19 mouse cellular contexts compared by ENCODE assay signal in genomic region chr3:68491516-68491915, GRCm38 (mm10).
DNase-seq lines count a peak whose midpoint lies in the region; ATAC-seq and TF ChIP-seq lines count a peak whose summit lies in the region.
"Had no signal": no experiment of that assay in that cellular context is flagged by ENCODE, and none has a peak within 500 bp of the region (broad histone marks: within the 10 kb centered on the region; RNA-seq: fewer than 3 reads in every experiment).

No protein-coding gene starts in this region.

- peak overlapping the region; percentile 95 for H3K27ac ChIP-seq in heart, embryonic 10.5 days
- peak overlapping the region; percentile 98; the same call in 1 of the 2 replicates for H3K27ac ChIP-seq in kidney, embryonic 16.5 days (ENCODE audit: low read length)
- 0 out of 2 replicates have a peak overlapping the region, but pooled peaks have one; percentile 94 for H3K27ac ChIP-seq in limb, embryonic 10.5 days
- H3K27ac ChIP-seq: hindbrain, embryonic 14.5 days; midbrain, embryonic 10.5 days; neural tube, embryonic 12.5 days had no signal

- no peak overlapping the region for H3K4me3 ChIP-seq in heart, embryonic 10.5 days
- H3K4me3 ChIP-seq in kidney, embryonic 16.5 days (ENCODE audit: low read length), result no peak overlapping the region
- H3K4me3 ChIP-seq in E14TG2a.4 (replicated peaks; ENCODE audit: low read length), result peak overlapping the region; percentile 96
- no peak overlapping the region for H3K4me3 ChIP-seq in limb, embryonic 10.5 days
- H3K4me3 ChIP-seq: midbrain, embryonic 10.5 days; neural tube, embryonic 12.5 days had no signal

- H3K4me2 ChIP-seq in kidney, embryonic 16.5 days (replicated peaks; ENCODE audit: low read depth, low read length), result no peak overlapping the region
- H3K4me2 ChIP-seq: hindbrain, embryonic 14.5 days; liver, embryonic 11.5 days; neural tube, embryonic 12.5 days had no signal

- 68% methylated on average over 6 of the region's 6 CpGs for WGBS in heart, embryonic 10.5 days
- 44% methylated on average over 6 of the region's 6 CpGs for WGBS in kidney, embryonic 16.5 days
- WGBS in limb, embryonic 10.5 days, result 55% methylated on average over 6 of the region's 6 CpGs

- no peaks in the 10 kb centered on the region for H3K27me3 ChIP-seq in heart, embryonic 10.5 days (ENCODE audit: insufficient read depth, poor library complexity, severe bottlenecking)
- H3K27me3 ChIP-seq in kidney, embryonic 16.5 days (ENCODE audit: insufficient read depth, low read length), result no peaks in the 10 kb centered on the region
- no peaks in the 10 kb centered on the region for H3K27me3 ChIP-seq in E14TG2a.4 (ENCODE audit: insufficient read depth, low read length)
- H3K27me3 ChIP-seq in limb, embryonic 10.5 days (ENCODE audit: low read depth, poor library complexity, severe bottlenecking), result no peaks in the 10 kb centered on the region
- H3K27me3 ChIP-seq: neural tube, embryonic 12.5 days had no signal

- intact Hi-C loops in heart, postnatal 14 days (cut with DNase I), result no loop called here

- no peak for TF ChIP-seq CTCF in E14TG2a.4 (conservative IDR thresholded peaks at IDR 0.05; ENCODE audit: low read length)

- ATAC-seq in kidney, embryonic 16.5 days (ENCODE audit: low FRiP score, low TSS enrichment), result no peak
- ATAC-seq: forebrain, embryonic 16.5 days; intestine, postnatal 0 days had no signal

- no peaks in the 10 kb centered on the region for H3K9me3 ChIP-seq in heart, embryonic 10.5 days
- no peaks in the 10 kb centered on the region for H3K9me3 ChIP-seq in kidney, embryonic 16.5 days (ENCODE audit: low read length)
- H3K9me3 ChIP-seq in E14TG2a.4 (ENCODE audit: low read length), result no peaks in the 10 kb centered on the region
- H3K9me3 ChIP-seq in limb, embryonic 10.5 days (replicated peaks), result no peaks in the 10 kb centered on the region
- H3K9me3 ChIP-seq: midbrain, embryonic 10.5 days; neural tube, embryonic 12.5 days had no signal

- peaks cover 53% of the 10 kb centered on the region for H3K4me1 ChIP-seq in heart, embryonic 10.5 days
- peaks cover 38% of the 10 kb centered on the region for H3K4me1 ChIP-seq in kidney, embryonic 16.5 days (ENCODE audit: insufficient read depth, low read length)
- peaks cover 57% of the 10 kb centered on the region for H3K4me1 ChIP-seq in E14TG2a.4 (replicated peaks; ENCODE audit: low read depth, low read length)
- H3K4me1 ChIP-seq in limb, embryonic 10.5 days, result peaks cover 78% of the 10 kb centered on the region

- peak; percentile 66 for DNase-seq in heart, embryonic 10.5 days (ENCODE audit: low spot score)
- no peak for DNase-seq in heart, postnatal 14 days
- DNase-seq in kidney, postnatal 14 days, result no peak
- DNase-seq in limb, embryonic 10.5 days (ENCODE audit: low spot score), result no peak
- no peak for DNase-seq in frontal cortex, postnatal 25 days (ENCODE audit: low spot score in 2 of 2)
- DNase-seq: adrenal gland, postnatal 25 days; B cell, adult 2 months; cerebellum, adult 2 months; lung, postnatal 10 days; right cerebral cortex, postnatal 25 days; thymus, adult 18-20 months had no signal

- no peak overlapping the region for H3K9ac ChIP-seq in kidney, embryonic 16.5 days (replicated peaks; ENCODE audit: low read length)
- H3K9ac ChIP-seq: hindbrain, embryonic 14.5 days; neural tube, embryonic 12.5 days had no signal

- H3K36me3 ChIP-seq in heart, embryonic 10.5 days, result no peaks in the 10 kb centered on the region
- H3K36me3 ChIP-seq in kidney, embryonic 16.5 days (ENCODE audit: insufficient read depth, low read length), result no peaks in the 10 kb centered on the region
- peaks cover 13% of the 10 kb centered on the region for H3K36me3 ChIP-seq in E14TG2a.4 (ENCODE audit: insufficient read depth, low read length)
- H3K36me3 ChIP-seq in limb, embryonic 10.5 days, result no peaks in the 10 kb centered on the region
- H3K36me3 ChIP-seq: midbrain, embryonic 10.5 days; neural tube, embryonic 12.5 days had no signal
